Mouse (Mus musculus) CH12.LX (cell line): Measurements from ENCODE around the gene Fli1. TPM values are rescaled to one million over a fixed set of nuclear protein-coding genes. Genes with fewer than 3 reads are reported as not detected.

Experiments used
- DNase-seq: peaks from one replicate; pipeline ENCODE4 v3.0.0-alpha.2; 2013; ENCODE audit errors: extremely low read depth
- H3K27ac ChIP-seq: 2 replicates; pipeline ENCODE4 v1.5.1; 2012; ENCODE audit warnings: low read depth, mild to moderate bottlenecking, control low read depth, moderate library complexity; ENCODE audit not compliant: insufficient read depth
- H3K27me3 ChIP-seq: replicated peaks from 2 replicates; pipeline ENCODE3; 2012; ENCODE audit warnings: inconsistent platforms
- H3K36me3 ChIP-seq, 2 experiments: replicated peaks in 1 of 2; 2 replicates each; pipeline versions ENCODE3 to v1.6.1; 2012; ENCODE audit warnings: inconsistent platforms in 1 of 2, low read length in 1 of 2, mild to moderate bottlenecking in 1 of 2, mixed read lengths in 1 of 2, moderate library complexity in 1 of 2; ENCODE audit not compliant: control insufficient read depth in 1 of 2, insufficient read depth in 1 of 2
- H3K4me1 ChIP-seq, 2 experiments: 2 replicates each; pipeline ENCODE4 v1.6.1; 2012; ENCODE audit warnings: inconsistent platforms in 1 of 2, moderate library complexity in 1 of 2; ENCODE audit not compliant: insufficient read depth in 2 of 2, control insufficient read depth in 1 of 2
- H3K4me2 ChIP-seq: 2 replicates; pipeline ENCODE4 v1.6.1; 2012; ENCODE audit warnings: low read depth, mild to moderate bottlenecking, control low read depth; ENCODE audit not compliant: poor library complexity, insufficient read depth, severe bottlenecking
- H3K4me3 ChIP-seq, 3 experiments: fragments of 150-350 bp in 1 of 3; sonication (generic) in 1 of 3; replicated peaks in 1 of 3; 2 replicates each; pipeline versions ENCODE3 to v1.5.1; 2011 to 2012; ENCODE audit warnings: low read depth in 2 of 3, low read length in 2 of 3, mild to moderate bottlenecking in 2 of 3, moderate library complexity in 2 of 3, control low read depth in 1 of 3, improper control_type of control experiment in 1 of 3, inconsistent platforms in 1 of 3, mixed read lengths in 1 of 3; ENCODE audit not compliant: poor library complexity in 1 of 3
- H3K79me2 ChIP-seq: replicated peaks from 2 replicates; pipeline ENCODE4 v1.6.1; 2012; ENCODE audit warnings: mild to moderate bottlenecking, moderate library complexity; ENCODE audit not compliant: control insufficient read depth, poor library complexity, insufficient read depth, severe bottlenecking; ENCODE audit errors: extremely low read depth
- H3K9ac ChIP-seq: 2 replicates; pipeline ENCODE4 v1.6.1; 2012; ENCODE audit warnings: low read depth, mild to moderate bottlenecking, control low read depth, moderate library complexity; ENCODE audit not compliant: insufficient read depth
- H3K9me3 ChIP-seq: replicated peaks from 2 replicates; pipeline ENCODE3; 2012; ENCODE audit warnings: low read length, inconsistent platforms, mixed read lengths
- BHLHE40 ChIP-seq: IDR thresholded peaks from 2 replicates; pipeline ENCODE4 v1.6.1; 2011; ENCODE audit warnings: mild to moderate bottlenecking, low read depth, low read length, improper control_type of control experiment
- CHD1 ChIP-seq: IDR thresholded peaks from 2 replicates; pipeline ENCODE4 v1.6.1; 2012; ENCODE audit warnings: low read depth, low read length, improper control_type of control experiment, inconsistent platforms
- CHD2 ChIP-seq: IDR thresholded peaks from 2 replicates; pipeline ENCODE4 v1.6.1; 2011; ENCODE audit warnings: low read length, improper control_type of control experiment
- CTCF ChIP-seq, 2 experiments: IDR thresholded peaks in 1 of 2; conservative IDR thresholded peaks in 1 of 2; 2 replicates each; pipeline ENCODE4 v1.5.1; 2011 to 2012; ENCODE audit warnings: low read depth in 2 of 2, low read length in 2 of 2, improper control_type of control experiment in 1 of 2, inconsistent platforms in 1 of 2, mild to moderate bottlenecking in 1 of 2, moderate library complexity in 1 of 2
- E2F4 ChIP-seq: IDR thresholded peaks from 2 replicates; pipeline ENCODE4 v1.6.1; 2011; ENCODE audit warnings: low read depth, low read length, improper control_type of control experiment; ENCODE audit not compliant: insufficient replicate concordance
- ELF1 ChIP-seq: IDR thresholded peaks from 2 replicates; pipeline ENCODE4 v1.6.1; 2014; ENCODE audit warnings: low read depth, mild to moderate bottlenecking, inconsistent platforms, low read length, improper control_type of control experiment
- ETS1 ChIP-seq: conservative IDR thresholded peaks from 2 replicates; pipeline ENCODE4 v1.6.1; 2012; ENCODE audit warnings: low read depth, mild to moderate bottlenecking, inconsistent platforms, low read length, improper control_type of control experiment, moderate library complexity
- IRF4 ChIP-seq: IDR thresholded peaks from 2 replicates; pipeline ENCODE4 v1.6.1; 2014; ENCODE audit warnings: low read depth, mild to moderate bottlenecking, inconsistent platforms, low read length, improper control_type of control experiment
- JUN ChIP-seq: IDR thresholded peaks from 2 replicates; pipeline ENCODE4 v1.6.1; 2011; ENCODE audit warnings: low read depth, mild to moderate bottlenecking, low read length, improper control_type of control experiment, moderate library complexity; ENCODE audit not compliant: insufficient read depth
- MAFK ChIP-seq: IDR thresholded peaks from 2 replicates; pipeline ENCODE4 v1.6.1; 2011; ENCODE audit warnings: low read length, improper control_type of control experiment; ENCODE audit not compliant: insufficient replicate concordance
- MAX ChIP-seq: IDR thresholded peaks from 2 replicates; pipeline ENCODE4 v1.6.1; 2011; ENCODE audit warnings: low read length, improper control_type of control experiment
- MAZ ChIP-seq: IDR thresholded peaks from 2 replicates; pipeline ENCODE4 v1.6.1; 2012; ENCODE audit warnings: low read depth, mild to moderate bottlenecking, inconsistent platforms, low read length, improper control_type of control experiment, moderate library complexity
- MYC ChIP-seq: IDR thresholded peaks from 2 replicates; pipeline ENCODE4 v1.6.1; 2011; ENCODE audit warnings: low read depth, mild to moderate bottlenecking, improper control_type of control experiment, low read length
- NELFE ChIP-seq: IDR thresholded peaks from 2 replicates; pipeline ENCODE4 v1.6.1; 2011; ENCODE audit warnings: low read depth, low read length, improper control_type of control experiment
- NRF1 ChIP-seq: IDR thresholded peaks from 2 replicates; pipeline ENCODE4 v1.6.1; 2014; ENCODE audit warnings: low read depth, mild to moderate bottlenecking, inconsistent platforms, low read length, improper control_type of control experiment, moderate library complexity
- PAX5 ChIP-seq: IDR thresholded peaks from 2 replicates; pipeline ENCODE4 v1.6.1; 2012; ENCODE audit warnings: low read length, inconsistent platforms, mixed read lengths
- POLR2A ChIP-seq: IDR thresholded peaks from 2 replicates; pipeline ENCODE4 v1.6.1; 2011; ENCODE audit warnings: low read depth, mild to moderate bottlenecking, improper control_type of control experiment, low read length
- RCOR1 ChIP-seq: conservative IDR thresholded peaks from 2 replicates; pipeline ENCODE4 v1.6.1; 2012; ENCODE audit warnings: low read depth, mild to moderate bottlenecking, inconsistent platforms, low read length, improper control_type of control experiment
- SIN3A ChIP-seq: IDR thresholded peaks from 2 replicates; pipeline ENCODE4 v1.6.1; 2012; ENCODE audit warnings: low read length, improper control_type of control experiment, inconsistent platforms
- TBP ChIP-seq: conservative IDR thresholded peaks from 2 replicates; pipeline ENCODE4 v1.6.1; 2011; ENCODE audit warnings: low read depth, low read length, improper control_type of control experiment
- UBTF ChIP-seq: IDR thresholded peaks from 2 replicates; pipeline ENCODE4 v1.6.1; 2012; ENCODE audit warnings: low read depth, mild to moderate bottlenecking, inconsistent platforms, low read length, improper control_type of control experiment, moderate library complexity
- USF1 ChIP-seq: IDR thresholded peaks from 2 replicates; pipeline ENCODE4 v1.6.1; 2014; ENCODE audit warnings: low read depth, mild to moderate bottlenecking, inconsistent platforms, low read length, improper control_type of control experiment
- ZC3H11A ChIP-seq: IDR thresholded peaks from 2 replicates; pipeline ENCODE4 v1.6.1; 2012; ENCODE audit warnings: low read depth, mild to moderate bottlenecking, inconsistent platforms, low read length, improper control_type of control experiment
- dilution Hi-C: fragments of 300-500 bp; cut with MboI; formaldehyde crosslinking; loops from 2 replicates; pipeline ENCODE4 v1.14.3; 2020; ENCODE audit warnings: low sequenced_read_pairs; ENCODE audit not compliant: extremely low pct_unique_long_range_greater_than_20kb, extremely low pct_ligation_motif_present
- in situ Hi-C: fragments of 300-500 bp; cut with MboI; formaldehyde crosslinking; loops from 3 replicates; pipeline ENCODE4 v1.14.3; 2019; ENCODE audit warnings: low sequenced_read_pairs, low pct_ligation_motif_present, low pct_unique_long_range_greater_than_20kb, mixed read lengths
- polyA plus RNA-seq: library from polyadenylated mRNA; unstranded; fragments of >175 nt; gene quantifications from 2 replicates; pipeline ENCODE4 v1.2.1, GENCODE M21; 2012; ENCODE audit warnings: low read depth; ENCODE audit not compliant: insufficient read length
- total RNA-seq, 2 experiments: library from RNA; depleted of rRNA; stranded (reverse); fragments of 300-350 nt in 1 of 2; fragments of >200 nt in 1 of 2; gene quantifications; 2 replicates each; pipeline ENCODE4 v1.2.3; 2012 to 2014

Fli1 gene
- total and polyA plus RNA-seq, 3 experiments: 20.3 to 29.3 (median 20.8) TPM

DNA sequence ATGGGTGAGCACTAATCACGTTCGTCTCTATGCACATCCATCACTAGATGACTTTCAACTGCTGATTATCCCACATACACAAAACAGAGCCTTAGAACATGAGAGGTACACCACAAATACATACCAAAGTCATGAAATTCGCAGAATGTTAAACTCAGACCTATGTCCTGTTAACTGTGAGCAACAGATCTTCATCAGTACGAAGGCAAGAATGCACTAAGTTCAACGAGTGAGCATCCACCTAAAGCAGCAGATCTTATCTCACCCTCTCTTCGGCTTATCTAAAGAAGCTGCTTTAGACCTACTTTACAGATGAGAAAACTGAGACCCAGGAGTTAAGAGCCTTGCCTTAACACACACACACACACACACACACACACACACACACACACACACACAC, 5.0 kb downstream of the Fli1 start:
- H3K4me2 ChIP-seq: peak overlapping the region; percentile 76
- in situ Hi-C loops: loop anchor here (5.0 kb wide), 1 partner anchor 50 kb away; no protein-coding TSS in a partner anchor
- H3K9me3 ChIP-seq: peaks cover 6% of the 10 kb centered on the region
- TF ChIP-seq MYC (no peak), RCOR1 (no peak), CHD2 (no peak), ELF1 (no peak), UBTF (no peak), IRF4 (no peak), MAX (no peak), SIN3A (no peak), CTCF (conservative IDR thresholded peaks at IDR 0.05 in 1 of 2, IDR thresholded peaks at IDR 0.05 in 1 of 2; ENCODE audit: low read depth in 2 of 2, low read length in 2 of 2) (no peak)
- peaks cover 0 to 11% of the 10 kb centered on the region in 2 experiments for H3K36me3 ChIP-seq
- H3K9ac ChIP-seq: peak overlapping the region; percentile 71
- peaks cover 69% of the 10 kb centered on the region for H3K79me2 ChIP-seq
- no peak for DNase-seq
- dilution Hi-C loops: no loop called here
- H3K4me1 ChIP-seq: peaks cover 25 to 65% of the 10 kb centered on the region in 2 experiments
- H3K4me3 ChIP-seq: peak overlapping the region in 2 of 3 experiments; percentile 4 to 33
- H3K27ac ChIP-seq: peak overlapping the region; percentile 38
- no peaks in the 10 kb centered on the region for H3K27me3 ChIP-seq

GRCm38 (mm10) chr9:32535201-32535955, 7.3 kb downstream of the Fli1 start:
- Histone ChIP-seq H3K9ac (peak overlapping the region; percentile 67), H3K27me3 (no peaks in the 10 kb centered on the region), H3K4me1 (peaks cover 31 to 85% of the 10 kb centered on the region in 2 experiments), H3K4me3 (peak overlapping the region in 1 of 3 experiments; percentile 40), H3K36me3 (peaks cover 0 to 20% of the 10 kb centered on the region in 2 experiments), H3K4me2 (peak overlapping the region; percentile 91), H3K27ac (peak overlapping the region; percentile 80), H3K79me2 (peaks cover 77% of the 10 kb centered on the region), H3K9me3 (no peaks in the 10 kb centered on the region)
- no peak for TF ChIP-seq ETS1
- 0 out of 2 replicates have a peak, but pooled peaks have one; percentile 2 for TF ChIP-seq CHD1
- DNase-seq: no peak
- in situ Hi-C loops: loop anchor here (5.0 kb wide), 1 partner anchor 48 kb away; no protein-coding TSS in a partner anchor
- dilution Hi-C loops: no loop called here

DNA sequence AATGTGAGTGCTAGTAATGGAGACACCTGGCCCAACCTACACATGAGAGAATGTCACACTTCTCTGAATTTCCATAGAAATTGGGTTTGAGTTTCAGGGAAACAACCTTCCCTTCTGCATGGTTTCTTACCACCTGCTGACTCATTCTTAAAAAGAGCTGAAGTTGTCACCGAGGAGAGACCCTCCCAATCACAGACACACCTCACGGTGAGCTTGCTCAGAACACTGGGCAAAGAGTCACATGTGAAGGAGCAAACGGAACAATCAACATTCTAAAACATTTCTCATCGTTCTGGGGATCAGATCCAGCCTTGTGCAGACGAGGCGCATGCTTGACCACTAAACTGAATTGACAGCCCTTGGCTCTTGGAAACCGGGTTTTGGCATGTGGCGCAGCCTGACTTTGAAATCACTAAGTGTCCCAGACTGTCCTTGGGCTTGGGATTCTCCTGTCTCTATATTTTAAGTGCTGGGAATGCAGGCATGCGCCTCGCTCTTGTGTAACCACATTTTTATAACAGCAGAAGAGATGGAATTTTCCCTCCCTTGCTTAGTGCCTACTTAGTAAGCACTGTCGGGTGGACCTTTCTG, 8.5 kb downstream of the Fli1 start:
- Histone ChIP-seq H3K9ac (peak overlapping the region; percentile 52), H3K4me1 (peaks cover 31 to 95% of the 10 kb centered on the region in 2 experiments), H3K36me3 (peaks cover 0 to 32% of the 10 kb centered on the region in 2 experiments), H3K4me3 (peak overlapping the region in 1 of 3 experiments; percentile 9), H3K9me3 (no peaks in the 10 kb centered on the region), H3K4me2 (peak overlapping the region; percentile 95), H3K79me2 (peaks cover 77% of the 10 kb centered on the region), H3K27ac (peak overlapping the region; percentile 54), H3K27me3 (no peaks in the 10 kb centered on the region)
- dilution Hi-C loops (no loop called here), in situ Hi-C loops (no loop called here)
- peak; percentile 66 for DNase-seq
- TF ChIP-seq CTCF (conservative IDR thresholded peaks at IDR 0.05 in 1 of 2, IDR thresholded peaks at IDR 0.05 in 1 of 2; ENCODE audit: low read depth in 2 of 2, low read length in 2 of 2) (no peak), NELFE (no peak), E2F4 (no peak), POLR2A (no peak), UBTF (no peak), NRF1 (peak; percentile 32; the same call in 1 of the 2 replicates), SIN3A (peak; percentile 70; the same call in 1 of the 2 replicates), JUN (peak; percentile 58; the same call in 1 of the 2 replicates), USF1 (no peak), IRF4 (peak; percentile 65; the same call in 1 of the 2 replicates), BHLHE40 (peak; percentile 78), MAZ (no peak), PAX5 (no peak), ZC3H11A (no peak), TBP (0 out of 2 replicates have a peak, but pooled peaks have one; percentile 22), MAFK (peak; percentile 75)
